Mouse (Mus musculus): Measurements from ENCODE around the gene Plxnb1.

The Plxnb1 gene

GRCm38 (mm10) chr9:109060184-109060897, 34.8 kb upstream of the Plxnb1 start:
- in situ Hi-C loops (cut with MboI; ENCODE audit: unreplicated experiment in 2 of 2), result loop anchor here in 1 of 2 experiments (5.0 kb wide), 1 partner anchor 58 kb away; no protein-coding TSS in a partner anchor

DNA sequence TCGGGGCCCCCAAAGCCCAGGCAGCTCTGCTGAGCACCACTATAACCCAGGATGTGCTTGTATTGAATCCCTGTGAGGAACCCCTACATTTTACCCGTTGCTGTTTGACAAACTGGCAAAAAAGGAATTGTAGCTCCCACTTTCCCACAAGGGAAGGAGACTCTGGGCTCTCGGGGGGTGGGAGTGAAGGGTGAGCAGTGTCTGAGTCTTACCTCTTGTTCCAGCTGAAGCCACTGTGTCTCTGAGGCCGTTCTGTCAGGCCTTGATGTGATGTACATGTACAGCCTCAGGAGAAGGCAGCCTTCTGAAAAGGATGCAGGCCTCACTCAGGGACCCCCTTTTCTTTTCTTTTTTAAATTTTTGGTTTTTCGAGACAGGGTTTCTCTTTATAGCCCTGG, 34.3 kb upstream of the Plxnb1 start:
- in situ Hi-C loops (cut with MboI; ENCODE audit: unreplicated experiment in 2 of 2), result loop anchor here in 1 of 2 experiments (5.0 kb wide), 1 partner anchor 59 kb away; no protein-coding TSS in a partner anchor

DNA sequence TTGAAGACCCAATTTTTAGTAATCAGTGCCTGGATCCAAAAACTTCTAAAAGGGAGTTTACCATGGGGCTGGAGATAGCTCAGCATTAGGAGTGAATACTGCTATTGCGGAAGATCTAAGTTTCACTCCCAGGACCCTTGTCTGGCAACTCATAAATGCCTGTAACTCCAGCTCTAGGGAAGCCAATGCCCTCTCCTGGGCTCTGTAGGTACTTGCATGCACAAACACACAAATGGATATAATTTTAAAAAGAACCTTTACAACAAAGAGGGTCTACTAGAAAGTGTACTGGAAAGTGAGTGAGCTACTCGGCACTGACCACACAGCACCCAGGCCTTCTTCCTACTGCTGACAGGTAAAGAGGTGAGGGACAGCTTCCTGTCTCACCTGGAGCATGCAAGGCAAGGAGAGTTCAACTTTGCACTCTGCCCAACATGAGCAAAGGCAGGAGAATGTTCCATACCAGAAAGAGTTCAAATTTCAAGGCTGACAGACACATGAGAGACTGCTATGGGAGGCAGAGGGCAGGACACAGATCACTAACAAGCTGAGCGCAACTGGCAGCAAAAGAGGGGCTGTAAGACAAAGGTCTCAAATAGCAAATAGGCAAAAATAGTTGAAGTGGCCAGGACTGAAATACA, 27.0 kb upstream of the Plxnb1 start:
- in situ Hi-C loops (cut with MboI; ENCODE audit: unreplicated experiment in 2 of 2), result no loop called here

DNA sequence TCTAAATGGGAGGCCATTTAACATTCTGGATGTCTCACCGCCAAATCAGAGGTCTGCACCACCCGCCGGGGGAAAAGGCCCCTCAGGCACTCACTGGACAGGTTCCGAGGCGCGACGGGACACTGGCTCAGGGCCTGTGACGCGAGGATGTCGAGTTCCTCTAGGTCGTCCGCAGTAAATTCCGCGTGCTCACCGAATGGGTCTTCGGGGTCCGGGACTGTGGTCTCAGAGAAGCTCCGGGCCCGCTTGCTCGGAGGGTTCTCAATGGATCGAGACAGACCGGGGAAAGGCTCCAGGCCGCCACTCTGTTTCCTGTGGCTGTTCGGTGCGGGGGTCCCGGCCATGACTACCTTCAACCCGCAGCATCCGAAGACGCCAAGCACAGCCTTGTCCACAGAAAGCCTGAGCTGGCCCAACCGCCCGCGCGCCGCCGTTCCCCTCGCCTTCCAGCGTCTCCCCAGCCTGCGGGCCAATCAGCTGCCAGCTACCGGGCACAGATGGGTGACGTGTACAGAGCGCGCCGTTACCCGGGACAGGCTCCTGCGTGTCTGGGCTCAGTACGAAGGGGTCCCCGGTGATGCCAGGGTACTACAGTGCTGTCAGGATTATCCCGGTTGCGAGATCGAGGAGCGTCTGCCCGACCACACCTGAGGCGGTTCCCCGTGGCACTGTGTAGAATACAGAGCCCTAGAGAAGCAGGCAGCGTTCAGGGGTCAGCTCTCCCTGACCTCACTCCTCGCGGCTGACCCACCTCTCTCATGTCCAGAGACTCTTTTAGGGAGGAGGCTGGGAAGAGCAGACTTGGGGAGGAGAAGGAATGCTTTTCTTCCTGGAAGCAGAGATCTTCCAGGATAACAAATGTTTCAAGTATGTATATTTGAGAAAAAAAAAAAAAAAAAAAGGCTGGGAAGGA, 21.3 kb upstream of the Plxnb1 start, which contains the start of gene Atrip:
Gene Atrip (minus strand): TSS at position 464 of the 913 bp plus-strand sequence.
- in situ Hi-C loops (cut with MboI; ENCODE audit: unreplicated experiment in 2 of 2), result no loop called here

GRCm38 (mm10) chr9:109080516-109080915, 14.7 kb upstream of the Plxnb1 start:
- in situ Hi-C loops (cut with MboI; ENCODE audit: unreplicated experiment in 2 of 2), result loop anchor here in 1 of 2 experiments (25.0 kb wide), 1 partner anchor 1543 kb away; the partner anchor contains the start of genes Cyb561d2, Nprl2, Tmem115 and Zmynd10

GRCm38 (mm10) chr9:109081749-109082123, 13.5 kb upstream of the Plxnb1 start:
- in situ Hi-C loops (cut with MboI; ENCODE audit: unreplicated experiment in 2 of 2), result loop anchor here in 1 of 2 experiments (25.0 kb wide), 1 partner anchor 1544 kb away; the partner anchor contains the start of genes Cyb561d2, Nprl2, Tmem115 and Zmynd10

GRCm38 (mm10) chr9:109082124-109082800, 12.9 kb upstream of the Plxnb1 start, which contains the start of the genes Ccdc51 and Tma7:
Gene Ccdc51, plus strand, starts transcription at chr9:109082493.
Gene Tma7, minus strand, starts transcription at chr9:109082587.
- in situ Hi-C loops (cut with MboI; ENCODE audit: unreplicated experiment in 2 of 2), result loop anchor here in 1 of 2 experiments (25.0 kb wide), 1 partner anchor 1545 kb away; the partner anchor contains the start of genes Cyb561d2, Nprl2, Tmem115 and Zmynd10

- in situ Hi-C loops (cut with MboI; ENCODE audit: unreplicated experiment in 2 of 2), result loop anchor here in 1 of 2 experiments (25.0 kb wide), 1 partner anchor 1548 kb away; the partner anchor contains the start of genes Cyb561d2, Nprl2, Tmem115 and Zmynd10
Measured at GRCm38 (mm10) chr9:109084922-109085321, 10.3 kb upstream of the Plxnb1 start.

DNA sequence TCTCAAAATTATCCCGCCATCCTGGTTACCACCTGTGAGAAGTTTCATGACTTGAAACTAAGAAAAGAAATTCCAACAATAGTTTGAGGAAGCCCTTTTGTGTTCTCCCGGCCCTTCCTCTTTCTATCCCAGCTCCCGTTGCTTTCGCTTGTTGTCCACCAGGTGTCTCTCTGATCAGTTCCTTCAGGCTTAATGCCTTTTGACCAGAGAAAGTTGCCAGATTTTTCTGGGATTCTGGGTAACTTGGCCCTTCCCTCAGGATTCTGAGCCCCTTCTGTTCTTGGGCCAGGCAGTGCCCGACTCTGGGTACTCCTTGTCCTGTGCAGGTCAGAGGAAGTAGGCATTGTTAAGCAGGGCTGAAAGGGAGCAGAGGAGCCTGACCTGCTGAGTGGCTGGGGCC, 7.2 kb upstream of the Plxnb1 start:
- in situ Hi-C loops (cut with MboI; ENCODE audit: unreplicated experiment in 2 of 2), result loop anchor here in 1 of 2 experiments (25.0 kb wide), 1 partner anchor 1551 kb away; the partner anchor contains the start of genes Cyb561d2, Nprl2, Tmem115 and Zmynd10

DNA sequence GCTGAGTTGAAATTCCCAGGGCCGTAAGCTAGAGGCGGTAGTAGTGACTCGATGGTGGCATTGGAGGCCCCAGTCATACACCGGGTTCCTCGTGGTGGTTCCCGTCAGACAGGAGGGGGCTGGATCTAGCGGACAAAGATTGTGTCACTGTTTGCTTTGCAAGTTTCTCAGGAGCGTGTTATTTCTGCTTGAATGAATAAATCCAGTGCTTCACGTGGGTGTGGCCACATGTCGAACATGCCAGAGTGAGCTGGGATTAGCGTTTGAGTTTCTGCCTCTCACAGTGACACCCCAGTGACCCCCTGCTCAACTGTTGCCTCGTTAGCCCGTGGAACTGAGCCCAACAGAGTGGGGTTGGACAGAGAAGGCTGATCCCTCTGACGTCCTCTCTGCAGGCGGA, 4.7 kb upstream of the Plxnb1 start:
- in situ Hi-C loops (cut with MboI; ENCODE audit: unreplicated experiment in 2 of 2), result loop anchor here in 1 of 2 experiments (25.0 kb wide), 1 partner anchor 1553 kb away; the partner anchor contains the start of genes Cyb561d2, Nprl2, Tmem115 and Zmynd10

DNA sequence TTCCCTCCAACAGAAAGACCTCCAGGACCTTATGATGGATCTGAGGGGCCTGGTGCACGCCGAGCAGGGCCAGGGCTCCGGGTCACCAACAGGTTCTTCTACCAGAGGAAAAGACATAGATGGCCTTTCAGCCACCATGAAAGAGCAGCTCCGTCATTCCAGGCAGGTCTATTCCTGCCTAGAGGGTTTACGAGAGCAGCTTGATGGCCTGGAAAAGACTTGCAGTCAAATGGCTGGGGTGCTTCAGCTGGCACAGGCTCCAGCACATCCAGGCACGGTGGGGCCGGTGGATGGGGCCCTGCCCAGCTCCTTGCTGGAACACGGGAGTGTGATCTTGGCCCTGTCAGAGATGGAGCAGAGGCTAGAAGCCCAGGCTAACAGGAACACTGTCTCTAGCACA, 3.4 kb upstream of the Plxnb1 start:
- in situ Hi-C loops (cut with MboI; ENCODE audit: unreplicated experiment in 2 of 2), result loop anchor here in 1 of 2 experiments (25.0 kb wide), 1 partner anchor 1555 kb away; the partner anchor contains the start of genes Cyb561d2, Nprl2, Tmem115 and Zmynd10

GRCm38 (mm10) chr9:109092799-109093198, 2.4 kb upstream of the Plxnb1 start:
- in situ Hi-C loops (cut with MboI; ENCODE audit: unreplicated experiment in 2 of 2), result loop anchor here in 1 of 2 experiments (25.0 kb wide), 1 partner anchor 1555 kb away; the partner anchor contains the start of genes Cyb561d2, Nprl2, Tmem115 and Zmynd10

- in situ Hi-C loops (cut with MboI; ENCODE audit: unreplicated experiment in 2 of 2), result loop anchor here in 1 of 2 experiments (25.0 kb wide), 1 partner anchor 1557 kb away; the partner anchor contains the start of genes Cyb561d2, Nprl2, Tmem115 and Zmynd10
Measured at GRCm38 (mm10) chr9:109093786-109094552, 1.2 kb upstream of the Plxnb1 start.

GRCm38 (mm10) chr9:109094553-109095136, 544 bp upstream of the Plxnb1 start:
- in situ Hi-C loops (cut with MboI; ENCODE audit: unreplicated experiment in 2 of 2), result loop anchor here in 1 of 2 experiments (25.0 kb wide), 1 partner anchor 1557 kb away; the partner anchor contains the start of genes Cyb561d2, Nprl2, Tmem115 and Zmynd10

DNA sequence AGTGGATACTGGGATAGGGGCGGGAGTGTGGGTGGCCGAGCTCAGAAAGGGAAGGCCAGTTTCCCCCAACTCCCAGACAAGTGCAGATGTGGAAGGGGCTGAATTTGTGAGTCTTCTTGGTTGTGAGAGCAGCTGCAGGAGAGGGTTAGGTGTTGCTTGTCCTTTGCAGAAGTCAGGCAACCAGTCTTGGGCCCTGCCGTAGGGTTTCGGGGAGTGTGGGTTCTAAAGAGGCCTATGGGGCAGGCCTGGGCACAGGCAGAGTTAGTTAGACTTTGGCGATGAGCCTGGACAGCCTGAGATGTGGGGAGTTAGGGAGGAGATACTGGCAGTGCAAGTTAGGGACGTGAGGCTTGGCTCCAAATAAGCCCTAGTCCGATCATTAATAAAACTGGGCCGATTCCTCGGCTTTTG, 1.1 kb downstream of the Plxnb1 start:
- in situ Hi-C loops (cut with MboI; ENCODE audit: unreplicated experiment in 2 of 2), result loop anchor here in 1 of 2 experiments (25.0 kb wide), 1 partner anchor 1559 kb away; the partner anchor contains the start of genes Cyb561d2, Nprl2, Tmem115 and Zmynd10

DNA sequence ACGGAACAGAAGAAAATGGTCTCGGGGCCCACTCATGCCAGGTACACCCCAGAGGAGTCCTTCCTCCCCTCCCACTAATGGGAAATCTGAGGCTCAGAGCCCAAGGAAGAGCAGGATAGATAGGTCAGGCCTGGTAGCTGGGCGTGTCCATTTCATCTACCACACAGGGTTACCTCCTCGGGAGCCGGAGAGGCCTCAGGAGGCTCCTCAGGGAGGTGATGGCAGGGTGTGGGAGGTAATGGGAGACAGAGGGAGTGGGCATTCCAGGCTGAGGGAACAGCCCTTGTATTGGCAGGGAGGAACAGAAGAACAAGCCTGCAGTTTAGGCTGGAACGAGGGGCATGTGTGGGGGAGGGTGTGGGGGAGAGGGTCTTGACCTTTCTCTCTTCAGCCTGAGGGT, 1.7 kb downstream of the Plxnb1 start:
- in situ Hi-C loops (cut with MboI; ENCODE audit: unreplicated experiment in 2 of 2), result loop anchor here in 1 of 2 experiments (25.0 kb wide), 1 partner anchor 1560 kb away; the partner anchor contains the start of genes Cyb561d2, Nprl2, Tmem115 and Zmynd10

- in situ Hi-C loops (cut with MboI; ENCODE audit: unreplicated experiment in 2 of 2), result loop anchor here in 1 of 2 experiments (25.0 kb wide), 1 partner anchor 1560 kb away; the partner anchor contains the start of genes Cyb561d2, Nprl2, Tmem115 and Zmynd10
Measured at GRCm38 (mm10) chr9:109097291-109097690, 2.1 kb downstream of the Plxnb1 start.

Measured in v-Abl transformed pro-B cells (cell line).